Mouse (Mus musculus) heart, postnatal 0 days (tissue): Measurements from ENCODE around the gene Gm20518.

Source experiments
- CTCF ChIP-seq: IDR thresholded peaks from 2 replicates; pipeline ENCODE4 v1.5.1; 2016; ENCODE audit warnings: antibody characterized with exemption, control low read depth, low read depth
- EP300 ChIP-seq: IDR thresholded peaks from 2 replicates; pipeline ENCODE4 v1.6.1; 2016; ENCODE audit warnings: antibody characterized with exemption, low read depth

DNA sequence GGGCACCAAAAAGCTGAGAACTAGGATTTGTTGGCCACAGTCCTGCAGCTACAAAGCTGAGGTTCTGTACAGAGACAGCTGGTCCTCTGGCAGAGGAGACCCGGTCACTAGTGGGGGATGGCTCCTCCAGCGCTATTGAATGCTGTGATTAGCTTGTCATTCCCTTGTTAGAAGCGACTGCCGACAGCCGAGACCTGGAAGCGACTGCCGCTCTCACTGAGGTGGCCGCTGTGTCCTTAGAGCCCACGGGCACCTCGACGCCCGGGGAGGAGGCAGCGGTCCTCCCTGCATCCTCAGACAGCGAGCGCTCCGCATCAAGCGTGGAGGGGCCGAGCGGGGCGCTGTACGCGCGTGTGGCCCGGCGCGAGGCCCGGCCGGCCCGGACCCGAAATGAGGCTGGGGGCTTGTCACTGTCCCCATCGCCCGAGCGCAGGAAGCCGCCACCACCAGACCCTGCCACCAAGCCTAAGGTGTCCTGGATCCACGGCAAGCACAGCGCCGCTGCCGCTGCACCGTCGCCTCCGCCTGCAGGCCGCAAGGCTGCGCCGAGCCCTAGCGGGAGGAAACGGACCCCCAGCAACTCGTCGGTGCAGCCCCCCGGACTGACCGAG, 84.8 kb downstream of the Gm20518 start:
- TF ChIP-seq CTCF (no peak), EP300 (no peak)
